Mouse (Mus musculus): Measurements from ENCODE around the gene Ifitm7. TPM values are rescaled to one million over a fixed set of nuclear protein-coding genes. Genes with fewer than 3 reads are reported as not detected.

Gene Ifitm7
- 0.17 and 0.18 TPM in 2 replicates for polyA plus RNA-seq (2012; rRNA removed)

GRCm38 (mm10) chr16:13986574-13987478 lies at the start of gene Ifitm7, which contains the start of gene 2900011O08Rik:
Gene Ifitm7, minus strand, starts transcription at chr16:13986888.
Gene 2900011O08Rik, plus strand, starts transcription at chr16:13986604.

Other genes starting within 250 kb of the Ifitm7 start
- 6.9 and 9.1 TPM in 2 replicates for gene Rrn3, start 206.2 kb downstream of the Ifitm7 start, polyA plus RNA-seq (2012; rRNA removed)
- 16.2 and 18.8 TPM in 2 replicates for gene Ntan1, start 168.0 kb downstream of the Ifitm7 start, polyA plus RNA-seq (2012; rRNA removed)
- gene Pdxdc1, start 83.8 kb downstream of the Ifitm7 start, polyA plus RNA-seq (2012; rRNA removed) = 15.2 and 16.4 TPM in 2 replicates
- gene Mpv17l, start 83.7 kb downstream of the Ifitm7 start, polyA plus RNA-seq (2012; rRNA removed) = 0.64 and 0.70 TPM in 2 replicates
- 0.07 and 0.08 TPM in 2 replicates for gene 2900011O08Rik, start 284 bp downstream of the Ifitm7 start, polyA plus RNA-seq (2012; rRNA removed)
- gene Nde1, start 176.4 kb upstream of the Ifitm7 start, polyA plus RNA-seq (2012; rRNA removed) = 39.5 and 45.1 TPM in 2 replicates
- gene Marf1, start 176.5 kb upstream of the Ifitm7 start, polyA plus RNA-seq (2012; rRNA removed) = 5.4 and 5.8 TPM in 2 replicates

Data from liver, embryonic 14 days (tissue).